In the genomic region with DNA sequence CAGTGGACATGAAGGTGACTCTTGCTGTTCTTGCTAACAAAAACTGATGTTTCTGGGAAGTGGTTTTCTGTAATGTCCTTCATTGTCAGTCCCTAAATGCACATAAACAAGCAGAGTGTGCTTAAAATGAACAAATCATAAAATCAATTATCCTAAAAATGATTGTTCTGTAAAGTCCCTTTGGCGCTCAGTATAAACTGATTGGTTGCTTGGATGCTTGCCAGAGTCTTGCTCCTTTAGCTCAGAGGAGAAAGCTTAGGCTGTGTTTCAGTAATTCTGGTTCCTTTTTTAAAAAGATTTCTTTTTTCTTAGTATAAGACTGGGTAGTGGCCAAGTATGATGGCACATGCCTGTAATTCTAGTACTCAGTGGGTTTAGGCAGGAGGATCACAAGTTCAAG, we compare ENCODE assay signal across 14 mouse cellular contexts.
"Had no signal": no experiment of that assay in that cellular context is flagged by ENCODE, and none has a peak within 500 bp of the region (broad histone marks: within the 10 kb centered on the region; RNA-seq: fewer than 3 reads in every experiment).

No protein-coding gene starts in this region.

- H3K4me2 ChIP-seq: liver, embryonic 13.5 days; neural tube, embryonic 13.5 days had no signal

- H3K4me1 ChIP-seq: liver, embryonic 13.5 days had no signal

- H3K36me3 ChIP-seq: liver, embryonic 13.5 days; midbrain, embryonic 10.5 days; neural tube, embryonic 13.5 days had no signal

- H3K4me3 ChIP-seq: left cerebral cortex, adult 2 months; liver, embryonic 13.5 days; megakaryocyte, embryonic 14.5 days; midbrain, embryonic 10.5 days; neural tube, embryonic 13.5 days had no signal

- H3K27ac ChIP-seq: kidney, postnatal 0 days; left cerebral cortex, adult 2 months; liver, embryonic 13.5 days; midbrain, embryonic 10.5 days; neural tube, embryonic 13.5 days had no signal

- DNase-seq: kidney, adult 2 months; kidney, postnatal 25 days; layer of hippocampus, postnatal 36 days; liver, embryonic 13.5 days; lung, adult 2 months; midbrain, embryonic 14.5 days; thymus, adult 18-20 months; thymus, postnatal 36 days had no signal

- ATAC-seq: lung, postnatal 0 days had no signal

- H3K9ac ChIP-seq: liver, embryonic 13.5 days; neural tube, embryonic 13.5 days had no signal

- H3K9me3 ChIP-seq: liver, embryonic 13.5 days; midbrain, embryonic 10.5 days; neural tube, embryonic 13.5 days had no signal
